Mouse (Mus musculus): ENCODE results near the gene Plekha7. TPM values are rescaled to one million over a fixed set of nuclear protein-coding genes. Genes with fewer than 3 reads are reported as not detected.

The Plekha7 gene
- total and polyA plus RNA-seq, 2 experiments, result 2.3 to 2.9 TPM

DNA sequence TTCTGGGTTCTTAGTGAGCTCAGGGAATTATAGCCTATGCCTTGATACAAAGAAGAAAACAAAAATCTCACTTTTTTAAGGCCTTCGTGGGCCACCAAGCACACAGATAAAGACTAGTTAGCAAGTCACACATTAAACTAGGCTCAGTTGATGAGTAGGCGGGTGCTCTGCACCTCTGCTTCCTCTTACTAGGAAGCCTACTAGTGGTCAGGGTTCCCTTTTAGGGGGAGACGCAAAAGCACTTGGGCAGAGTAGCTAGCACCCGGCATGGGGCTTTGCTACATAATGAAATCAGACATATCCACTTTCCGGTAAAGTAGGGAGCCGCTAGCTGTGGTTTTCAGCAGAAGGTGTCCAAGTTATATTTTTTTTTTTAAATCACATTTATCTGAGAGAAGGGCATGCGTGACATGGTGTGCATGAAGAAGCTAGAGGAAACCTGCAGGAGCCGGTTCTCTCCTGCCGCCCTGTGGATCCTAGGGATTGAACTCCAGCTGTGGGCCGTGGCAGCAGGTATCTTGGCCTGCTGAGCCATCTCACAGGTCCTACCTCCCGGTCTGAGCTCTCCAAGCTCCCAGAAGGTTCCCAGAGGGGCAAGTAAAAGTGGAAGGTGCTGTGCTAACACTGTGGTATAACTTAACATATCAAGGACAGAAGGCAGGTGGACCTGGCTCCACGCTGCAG lies 67.2 kb downstream of the Plekha7 start:
- WGBS, result 87% methylated on average over 12 of the region's 12 CpGs
- TF ChIP-seq POLR2A (IDR thresholded peaks at IDR 0.05; ENCODE audit: extremely low read depth, insufficient read depth, low read length), result no peak
- TF ChIP-seq CTCF (IDR thresholded peaks at IDR 0.05; ENCODE audit: low read depth, low read length), result no peak
- H3K27ac ChIP-seq (replicated peaks; ENCODE audit: insufficient read depth, low read depth, low read length), result no peak overlapping the region
- H3K36me3 ChIP-seq (ENCODE audit: control insufficient read depth, insufficient read depth, low read length), result no peaks in the 10 kb centered on the region
- peaks cover 9% of the 10 kb centered on the region for H3K4me1 ChIP-seq (ENCODE audit: control insufficient read depth, insufficient read depth, low read length)
- no peak overlapping the region for H3K4me3 ChIP-seq (ENCODE audit: insufficient read depth, low read depth, low read length)
- H3K9ac ChIP-seq (ENCODE audit: low read depth, low read length), result no peak overlapping the region
- no peaks in the 10 kb centered on the region for H3K27me3 ChIP-seq (ENCODE audit: control insufficient read depth, insufficient read depth, low read length)
- H3K79me2 ChIP-seq (ENCODE audit: control insufficient read depth, insufficient read depth, low read length), result peaks cover 20% of the 10 kb centered on the region; the same call in 1 of the 2 replicates
- no peak for DNase-seq (ENCODE audit: extremely low read depth, low read depth, low spot score)

DNA sequence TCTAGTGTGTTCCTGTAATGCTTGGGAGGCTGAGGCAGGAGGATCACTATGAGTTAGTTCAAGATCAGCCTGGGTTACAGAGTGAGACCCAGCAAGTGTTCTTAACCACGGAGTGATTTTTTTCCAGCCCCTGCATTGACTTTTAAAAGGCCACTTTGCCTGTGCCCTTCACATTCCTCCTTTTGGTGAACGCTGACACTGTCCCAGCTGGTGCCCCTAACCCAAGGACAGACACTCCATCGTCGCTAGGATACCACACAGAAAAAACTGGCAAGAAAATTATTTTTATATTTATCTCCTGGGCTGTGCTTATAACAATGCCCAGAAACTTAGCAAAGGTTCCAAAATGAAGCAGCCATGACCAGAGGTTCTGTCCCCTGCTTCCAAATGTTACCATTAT lies 67.8 kb downstream of the Plekha7 start:
- H3K36me3 ChIP-seq (ENCODE audit: control insufficient read depth, insufficient read depth, low read length), result no peaks in the 10 kb centered on the region
- no peak overlapping the region for H3K27ac ChIP-seq (replicated peaks; ENCODE audit: insufficient read depth, low read depth, low read length)
- H3K4me1 ChIP-seq (ENCODE audit: control insufficient read depth, insufficient read depth, low read length), result peaks cover 9% of the 10 kb centered on the region
- H3K27me3 ChIP-seq (ENCODE audit: control insufficient read depth, insufficient read depth, low read length), result no peaks in the 10 kb centered on the region
- H3K79me2 ChIP-seq (ENCODE audit: control insufficient read depth, insufficient read depth, low read length), result peaks cover 26% of the 10 kb centered on the region; the same call in 1 of the 2 replicates
- TF ChIP-seq CTCF (IDR thresholded peaks at IDR 0.05; ENCODE audit: low read depth, low read length) (no peak), POLR2A (IDR thresholded peaks at IDR 0.05; ENCODE audit: extremely low read depth, insufficient read depth, low read length) (no peak)
- no peak overlapping the region for H3K9ac ChIP-seq (ENCODE audit: low read depth, low read length)
- no peak for DNase-seq (ENCODE audit: extremely low read depth, low read depth, low spot score)
- WGBS, result 86% methylated on average over 4 of the region's 4 CpGs
- H3K4me3 ChIP-seq (ENCODE audit: insufficient read depth, low read depth, low read length), result no peak overlapping the region

DNA sequence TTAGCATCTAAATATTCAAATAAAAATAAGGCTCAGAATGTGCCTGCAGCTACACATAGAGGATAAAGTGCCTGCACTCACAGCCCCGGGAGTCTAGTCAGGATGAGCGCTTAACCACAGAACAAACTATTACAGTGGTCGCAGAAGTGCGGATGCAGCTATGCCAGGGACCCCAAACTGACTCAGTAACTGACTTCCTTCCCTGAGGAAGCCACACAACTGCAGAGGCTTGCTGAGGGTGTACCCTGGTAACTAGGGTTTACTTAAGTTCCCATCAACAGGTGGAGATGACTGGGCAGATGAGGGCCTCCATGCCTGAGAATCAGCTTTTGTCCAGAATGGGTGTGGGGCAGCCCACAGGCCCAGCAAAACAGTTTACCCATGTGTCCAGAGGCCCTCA lies 69.9 kb downstream of the Plekha7 start:
- Histone ChIP-seq H3K27ac (replicated peaks; ENCODE audit: insufficient read depth, low read depth, low read length) (no peak overlapping the region), H3K9ac (ENCODE audit: low read depth, low read length) (no peak overlapping the region), H3K79me2 (ENCODE audit: control insufficient read depth, insufficient read depth, low read length) (peaks cover 18% of the 10 kb centered on the region), H3K27me3 (ENCODE audit: control insufficient read depth, insufficient read depth, low read length) (no peaks in the 10 kb centered on the region), H3K36me3 (ENCODE audit: control insufficient read depth, insufficient read depth, low read length) (no peaks in the 10 kb centered on the region), H3K4me3 (ENCODE audit: insufficient read depth, low read depth, low read length) (no peak overlapping the region), H3K4me1 (ENCODE audit: control insufficient read depth, insufficient read depth, low read length) (peaks cover 9% of the 10 kb centered on the region)
- 88% methylated on average over 4 of the region's 4 CpGs for WGBS
- no peak for DNase-seq (ENCODE audit: extremely low read depth, low read depth, low spot score)
- TF ChIP-seq POLR2A (IDR thresholded peaks at IDR 0.05; ENCODE audit: extremely low read depth, insufficient read depth, low read length) (no peak), CTCF (IDR thresholded peaks at IDR 0.05; ENCODE audit: low read depth, low read length) (no peak)

DNA sequence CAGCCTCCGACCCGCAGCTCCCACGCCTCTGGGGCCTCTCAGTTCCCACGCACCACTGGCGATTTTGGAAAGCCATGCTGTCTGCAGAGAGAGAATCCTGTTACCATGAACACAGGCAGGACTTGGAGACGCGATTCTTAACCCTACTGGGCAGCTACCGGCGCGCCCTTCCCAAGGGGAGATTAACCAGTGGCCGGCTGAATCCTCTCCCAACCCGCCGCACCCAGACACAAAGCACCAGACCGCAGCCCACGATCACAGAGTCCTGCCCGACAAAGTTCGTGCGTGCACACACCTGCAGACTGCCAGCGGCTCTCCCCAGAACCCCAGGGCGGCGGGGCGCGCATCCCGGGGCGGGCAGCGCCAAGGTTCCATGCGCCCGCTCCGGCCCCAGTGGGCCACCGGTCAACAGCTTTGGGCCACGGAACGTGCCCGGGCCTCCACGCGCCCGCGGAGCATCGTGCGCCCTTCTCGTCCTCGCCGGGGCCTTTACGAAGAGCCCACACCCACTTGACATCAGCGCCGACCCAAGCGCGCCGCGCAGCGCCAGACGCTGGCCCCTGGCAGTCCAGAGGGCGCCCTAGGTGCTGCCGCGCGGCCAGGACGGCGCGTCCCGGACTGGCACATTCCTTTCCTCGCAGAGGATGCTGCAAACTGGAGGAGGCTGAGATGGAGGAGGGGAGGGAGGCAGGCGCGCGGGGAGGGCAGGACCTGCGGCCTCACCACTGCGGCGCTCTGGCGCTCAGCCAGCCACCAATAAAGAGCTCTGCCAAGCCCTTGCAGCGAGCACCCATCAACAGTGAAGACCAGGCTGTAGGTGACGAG lies 70.8 kb downstream of the Plekha7 start:
- 0 out of 2 replicates have a peak overlapping the region, but pooled peaks have one; percentile 11 for H3K9ac ChIP-seq (ENCODE audit: low read depth, low read length)
- no peak overlapping the region for H3K27ac ChIP-seq (replicated peaks; ENCODE audit: insufficient read depth, low read depth, low read length)
- no peaks in the 10 kb centered on the region for H3K27me3 ChIP-seq (ENCODE audit: control insufficient read depth, insufficient read depth, low read length)
- no peak for DNase-seq (ENCODE audit: extremely low read depth, low read depth, low spot score)
- 2% methylated on average over 69 of the region's 69 CpGs for WGBS
- no peaks in the 10 kb centered on the region for H3K36me3 ChIP-seq (ENCODE audit: control insufficient read depth, insufficient read depth, low read length)
- H3K4me1 ChIP-seq (ENCODE audit: control insufficient read depth, insufficient read depth, low read length), result peaks cover 9% of the 10 kb centered on the region
- H3K79me2 ChIP-seq (ENCODE audit: control insufficient read depth, insufficient read depth, low read length), result peaks cover 22% of the 10 kb centered on the region
- peak overlapping the region; percentile 43; the same call in 1 of the 2 replicates for H3K4me3 ChIP-seq (ENCODE audit: insufficient read depth, low read depth, low read length)
- TF ChIP-seq POLR2A (IDR thresholded peaks at IDR 0.05; ENCODE audit: extremely low read depth, insufficient read depth, low read length), result no peak
- TF ChIP-seq CTCF (IDR thresholded peaks at IDR 0.05; ENCODE audit: low read depth, low read length), result no peak

DNA sequence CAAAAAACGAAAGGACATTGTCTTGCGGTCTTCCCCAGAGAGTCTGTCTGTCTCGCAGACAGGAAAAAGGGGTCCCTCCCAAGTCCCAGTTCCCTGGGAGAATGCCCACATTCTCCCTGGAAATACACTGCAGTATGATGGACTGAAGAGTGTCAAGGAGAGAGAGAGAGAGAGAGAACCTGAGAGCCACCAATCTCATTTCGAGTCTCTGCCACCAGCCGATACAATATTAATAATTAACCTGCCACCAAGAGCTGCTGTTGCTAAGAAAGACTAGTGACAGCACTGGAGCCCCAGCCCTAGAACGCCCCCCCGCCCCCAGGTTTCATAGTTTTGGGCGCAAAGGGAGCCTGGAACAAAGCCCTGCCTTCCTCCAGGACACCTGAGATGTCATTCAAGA lies 71.6 kb downstream of the Plekha7 start:
- TF ChIP-seq CTCF (IDR thresholded peaks at IDR 0.05; ENCODE audit: low read depth, low read length) (no peak), POLR2A (IDR thresholded peaks at IDR 0.05; ENCODE audit: extremely low read depth, insufficient read depth, low read length) (no peak)
- peak; percentile 75 for DNase-seq (ENCODE audit: extremely low read depth, low read depth, low spot score)
- Histone ChIP-seq H3K4me1 (ENCODE audit: control insufficient read depth, insufficient read depth, low read length) (peaks cover 9% of the 10 kb centered on the region), H3K9ac (ENCODE audit: low read depth, low read length) (no peak overlapping the region), H3K79me2 (ENCODE audit: control insufficient read depth, insufficient read depth, low read length) (peaks cover 22% of the 10 kb centered on the region), H3K4me3 (ENCODE audit: insufficient read depth, low read depth, low read length) (no peak overlapping the region), H3K27ac (replicated peaks; ENCODE audit: insufficient read depth, low read depth, low read length) (no peak overlapping the region), H3K27me3 (ENCODE audit: control insufficient read depth, insufficient read depth, low read length) (no peaks in the 10 kb centered on the region), H3K36me3 (ENCODE audit: control insufficient read depth, insufficient read depth, low read length) (no peaks in the 10 kb centered on the region)
- 23% methylated on average over 8 of the region's 8 CpGs for WGBS
